Mouse (Mus musculus) embryo, embryonic 9.5 days (tissue): Measurements from ENCODE around the gene Marf1.
"Not testable (repeated sequence)": the region's sequence is repeated elsewhere in the genome, so short reads cannot be mapped to it uniquely, and the experiment has no call there.

Source experiments
- DNase-seq: peaks from one replicate; pipeline ENCODE4 v3.0.0-alpha.2; 2017; ENCODE audit errors: extremely low spot score

Marf1 gene

GRCm38 (mm10) chr16:14162988-14163416 lies at the start of gene Marf1, which contains the start of gene Nde1:
Marf1 (minus strand) TSS chr16:14163351.
Nde1 (plus strand) TSS chr16:14163275.
- peak; percentile 95 for DNase-seq

GRCm38 (mm10) chr16:14198798-14199197 lies 35.6 kb upstream of the Marf1 start:
- DNase-seq = no peak

GRCm38 (mm10) chr16:14195427-14195826 lies 32.3 kb upstream of the Marf1 start:
- DNase-seq = peak; percentile 10

- DNase-seq = no peak
Measured at GRCm38 (mm10) chr16:14194164-14194950, 31.2 kb upstream of the Marf1 start.

GRCm38 (mm10) chr16:14185516-14185915 lies 22.4 kb upstream of the Marf1 start:
- DNase-seq = no peak

- DNase-seq = no peak
Measured at GRCm38 (mm10) chr16:14183856-14184255, 20.7 kb upstream of the Marf1 start.

- DNase-seq = no peak
Measured at GRCm38 (mm10) chr16:14182360-14182759, 19.2 kb upstream of the Marf1 start.

- DNase-seq = no peak
Measured at GRCm38 (mm10) chr16:14180163-14180733, 17.1 kb upstream of the Marf1 start.

- DNase-seq = no peak
Measured at GRCm38 (mm10) chr16:14178041-14178440, 14.9 kb upstream of the Marf1 start.

- no peak for DNase-seq
Measured at GRCm38 (mm10) chr16:14169706-14170105, 6.6 kb upstream of the Marf1 start.

- DNase-seq = no peak
Measured at GRCm38 (mm10) chr16:14166490-14166889, 3.3 kb upstream of the Marf1 start.

GRCm38 (mm10) chr16:14163731-14164130 lies 580 bp upstream of the Marf1 start:
- DNase-seq = no peak

GRCm38 (mm10) chr16:14160941-14161340 lies 2.2 kb downstream of the Marf1 start:
- no peak for DNase-seq

GRCm38 (mm10) chr16:14159746-14160131 lies 3.4 kb downstream of the Marf1 start:
- DNase-seq = peak; percentile 74

- DNase-seq = peak; percentile 100
Measured at GRCm38 (mm10) chr16:14158936-14159745, 4.0 kb downstream of the Marf1 start.

GRCm38 (mm10) chr16:14158536-14158935 lies 4.6 kb downstream of the Marf1 start:
- DNase-seq = no peak

GRCm38 (mm10) chr16:14156312-14156711 lies 6.8 kb downstream of the Marf1 start:
- DNase-seq = no peak

- not testable (repeated sequence) for DNase-seq
Measured at GRCm38 (mm10) chr16:14155638-14156037, 7.5 kb downstream of the Marf1 start.

- no peak for DNase-seq
Measured at GRCm38 (mm10) chr16:14151718-14152117, 11.4 kb downstream of the Marf1 start.

- no peak for DNase-seq
Measured at GRCm38 (mm10) chr16:14147712-14148111, 15.4 kb downstream of the Marf1 start.

- no peak for DNase-seq
Measured at GRCm38 (mm10) chr16:14143298-14143697, 19.9 kb downstream of the Marf1 start.

GRCm38 (mm10) chr16:14139106-14139505 lies 24.0 kb downstream of the Marf1 start:
- no peak for DNase-seq
